ENCODE assay signal across 18 mouse cellular contexts in the genomic region with DNA sequence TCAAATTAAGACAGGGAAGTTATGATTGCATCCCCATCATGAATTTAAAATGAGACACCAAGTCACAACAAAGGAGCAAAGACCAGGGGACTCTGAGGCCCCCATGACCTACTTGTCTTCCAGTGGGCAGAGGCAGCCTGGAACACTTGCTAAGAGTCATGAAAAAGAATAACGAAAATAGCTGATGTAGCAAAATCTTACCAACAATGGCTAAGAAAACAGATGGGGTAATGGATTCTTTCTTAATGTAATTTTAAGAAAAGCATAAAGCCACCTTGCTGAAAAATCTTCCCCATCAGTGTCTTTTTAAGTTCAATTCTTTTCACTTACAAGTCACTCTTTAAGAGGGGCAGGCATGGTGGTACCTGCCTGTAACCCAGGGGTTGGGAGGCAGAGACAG.
"Had no signal": no experiment of that assay in that cellular context is flagged by ENCODE, and none has a peak within 500 bp of the region (broad histone marks: within the 10 kb centered on the region; RNA-seq: fewer than 3 reads in every experiment).

No protein-coding gene starts in this region.

- H3K36me3 ChIP-seq: lung, embryonic 15.5 days; midbrain, embryonic 10.5 days; midbrain, embryonic 12.5 days; neural tube, embryonic 13.5 days; stomach, embryonic 15.5 days had no signal

- ATAC-seq: liver, postnatal 0 days; midbrain, embryonic 16.5 days had no signal

- H3K27me3 ChIP-seq: lung, embryonic 15.5 days; midbrain, embryonic 12.5 days; neural tube, embryonic 13.5 days; stomach, embryonic 15.5 days had no signal

- H3K4me3 ChIP-seq: lung, embryonic 15.5 days; midbrain, embryonic 10.5 days; midbrain, embryonic 12.5 days; myocyte; neural tube, embryonic 13.5 days; stomach, embryonic 15.5 days had no signal

- H3K27ac ChIP-seq: lung, embryonic 15.5 days; macrophage; midbrain, embryonic 10.5 days; midbrain, embryonic 12.5 days; neural tube, embryonic 13.5 days; stomach, embryonic 15.5 days; stomach, postnatal 0 days had no signal

- H3K9me3 ChIP-seq: lung, embryonic 15.5 days; midbrain, embryonic 10.5 days; midbrain, embryonic 12.5 days; neural tube, embryonic 13.5 days; stomach, embryonic 15.5 days had no signal

- H3K4me2 ChIP-seq: lung, embryonic 15.5 days; midbrain, embryonic 12.5 days; neural tube, embryonic 13.5 days; stomach, embryonic 15.5 days had no signal

- DNase-seq: liver, postnatal 0 days; lung, adult 2 months; lung, postnatal 14 days; lung, postnatal 36 days; midbrain, embryonic 14.5 days; right cerebral cortex, postnatal 14 days; thymus, adult 2 months; thymus, postnatal 25 days; thymus, postnatal 4 days had no signal

- H3K9ac ChIP-seq: liver, postnatal 0 days; lung, embryonic 15.5 days; midbrain, embryonic 12.5 days; neural tube, embryonic 13.5 days; stomach, embryonic 15.5 days had no signal

- H3K4me1 ChIP-seq: stomach, embryonic 15.5 days had no signal
